Mouse (Mus musculus) ES-E14 (cell line): ENCODE measurements around the gene Gm28048. TPM values are rescaled to one million over a fixed set of nuclear protein-coding genes. Genes with fewer than 3 reads are reported as not detected.

Source experiments
- DNase-seq: peaks from one replicate; pipeline ENCODE4 v3.0.0-alpha.2; 2013; ENCODE audit warnings: low read depth, low spot score
- H3K27ac ChIP-seq: 2 replicates; pipeline ENCODE4 v1.5.1; 2012; ENCODE audit warnings: low read depth, mild to moderate bottlenecking, low read length, moderate library complexity, mixed read lengths; ENCODE audit not compliant: poor library complexity, insufficient read depth, severe bottlenecking
- H3K36me3 ChIP-seq: 2 replicates; pipeline ENCODE4 v1.6.1; 2012; ENCODE audit warnings: mild to moderate bottlenecking, low read length, moderate library complexity, mixed read lengths; ENCODE audit not compliant: control insufficient read depth, poor library complexity, insufficient read depth, severe bottlenecking
- H3K4me1 ChIP-seq, 2 experiments: fragments of 150-350 bp in 1 of 2; sonication (generic) in 1 of 2; 2 replicates each; pipeline ENCODE4 v1.6.1; 2012; ENCODE audit warnings: low read length in 2 of 2, mild to moderate bottlenecking in 1 of 2, mixed read lengths in 1 of 2; ENCODE audit not compliant: control insufficient read depth in 2 of 2, insufficient read depth in 2 of 2, poor library complexity in 1 of 2
- H3K4me3 ChIP-seq, 2 experiments: fragments of 150-350 bp in 1 of 2; sonication (generic) in 1 of 2; 2 replicates each; pipeline ENCODE4 v1.5.1; 2012; ENCODE audit warnings: low read length in 2 of 2, low read depth in 1 of 2, mild to moderate bottlenecking in 1 of 2, mixed read lengths in 1 of 2; ENCODE audit not compliant: insufficient read depth in 1 of 2, poor library complexity in 1 of 2, severe bottlenecking in 1 of 2
- H3K9ac ChIP-seq: 2 replicates; pipeline ENCODE4 v1.6.1; 2012; ENCODE audit warnings: low read depth, mild to moderate bottlenecking, low read length, mixed read lengths; ENCODE audit not compliant: poor library complexity, insufficient read depth, severe bottlenecking
- H3K9me3 ChIP-seq: fragments of 150-350 bp; sonication (generic); 2 replicates; pipeline ENCODE4 v1.6.1; 2012; ENCODE audit warnings: low read depth, mild to moderate bottlenecking, low read length; ENCODE audit not compliant: control insufficient read depth, insufficient read depth
- CHD2 ChIP-seq: IDR thresholded peaks from 2 replicates; pipeline ENCODE4 v1.6.1; 2014; ENCODE audit warnings: mild to moderate bottlenecking, low read depth, low read length, inconsistent platforms
- HCFC1 ChIP-seq: IDR thresholded peaks from 2 replicates; pipeline ENCODE4 v1.6.1; 2012; ENCODE audit warnings: low read length, inconsistent platforms, borderline replicate concordance; ENCODE audit not compliant: insufficient read depth
- MAFK ChIP-seq: IDR thresholded peaks from 2 replicates; pipeline ENCODE4 v1.6.1; 2014; ENCODE audit warnings: mild to moderate bottlenecking, low read depth, low read length, inconsistent platforms; ENCODE audit not compliant: insufficient read depth
- ZC3H11A ChIP-seq: IDR thresholded peaks from 2 replicates; pipeline ENCODE4 v1.6.1; 2012; ENCODE audit warnings: low read depth, mild to moderate bottlenecking, inconsistent platforms, low read length, borderline replicate concordance
- ZNF384 ChIP-seq: IDR thresholded peaks from 2 replicates; pipeline ENCODE4 v1.6.1; 2012; ENCODE audit warnings: low read depth, low read length, inconsistent platforms
- in situ Hi-C, 2 experiments: fragments of 600-800 bp; cut with MboI; formaldehyde crosslinking; loops; one replicate each; pipeline ENCODE4 v1.15.1; 2025; ENCODE audit warnings: low sequenced_read_pairs in 2 of 2, inconsistent platforms in 1 of 2; ENCODE audit not compliant: unreplicated experiment in 2 of 2
- total RNA-seq: library from RNA; depleted of rRNA; stranded (reverse); fragments of 300-350 nt; gene quantifications from 2 replicates; pipeline ENCODE4 v1.2.3, GENCODE M21; 2012

Gene Gm28048
- total RNA-seq, 1 experiment = 16.3 TPM

GRCm38 (mm10) chr11:22886991-22887390, 94.9 kb downstream of the Gm28048 start:
- no peaks in the 10 kb centered on the region for H3K36me3 ChIP-seq
- H3K4me1 ChIP-seq = no peaks in the 10 kb centered on the region
- no peak overlapping the region for H3K4me3 ChIP-seq
- H3K9me3 ChIP-seq = no peaks in the 10 kb centered on the region
- H3K9ac ChIP-seq = no peak overlapping the region
- no peak overlapping the region for H3K27ac ChIP-seq
- in situ Hi-C loops = no loop called here
- DNase-seq = no peak
- TF ChIP-seq HCFC1 (no peak), ZC3H11A (no peak), ZNF384 (no peak), CHD2 (no peak), MAFK (no peak)

GRCm38 (mm10) chr11:22885350-22885749, 96.5 kb downstream of the Gm28048 start:
- no peak for DNase-seq
- H3K36me3 ChIP-seq = no peaks in the 10 kb centered on the region
- H3K27ac ChIP-seq = no peak overlapping the region
- no peak overlapping the region for H3K9ac ChIP-seq
- no peaks in the 10 kb centered on the region for H3K4me1 ChIP-seq
- in situ Hi-C loops = no loop called here
- TF ChIP-seq CHD2 (no peak), ZC3H11A (no peak)
- H3K4me3 ChIP-seq = no peak overlapping the region
- H3K9me3 ChIP-seq = no peaks in the 10 kb centered on the region

GRCm38 (mm10) chr11:22883676-22884075, 98.2 kb downstream of the Gm28048 start:
- no peaks in the 10 kb centered on the region for H3K9me3 ChIP-seq
- no peak for TF ChIP-seq ZNF384
- TF ChIP-seq MAFK = no peak
- TF ChIP-seq ZC3H11A = no peak
- no peak for TF ChIP-seq CHD2
- no peak for TF ChIP-seq HCFC1
- in situ Hi-C loops = no loop called here

GRCm38 (mm10) chr11:22882926-22883325, 99.0 kb downstream of the Gm28048 start:
- Histone ChIP-seq H3K4me3 (no peak overlapping the region), H3K9me3 (no peaks in the 10 kb centered on the region), H3K27ac (no peak overlapping the region), H3K4me1 (no peaks in the 10 kb centered on the region), H3K9ac (no peak overlapping the region), H3K36me3 (no peaks in the 10 kb centered on the region)
- DNase-seq = no peak
- in situ Hi-C loops = no loop called here
- no peak for TF ChIP-seq ZNF384
- no peak for TF ChIP-seq MAFK
- TF ChIP-seq CHD2 = no peak
- TF ChIP-seq HCFC1 = no peak
- TF ChIP-seq ZC3H11A = no peak

More at GRCm38 (mm10) chr11:22883676-22884075, 98.2 kb downstream of the Gm28048 start:
- no peak overlapping the region for H3K9ac ChIP-seq
- no peak overlapping the region for H3K4me3 ChIP-seq
- no peaks in the 10 kb centered on the region for H3K4me1 ChIP-seq
- no peaks in the 10 kb centered on the region for H3K36me3 ChIP-seq
- no peak overlapping the region for H3K27ac ChIP-seq
- DNase-seq = no peak

- Histone ChIP-seq H3K27ac (no peak overlapping the region), H3K4me1 (no peaks in the 10 kb centered on the region), H3K4me3 (no peak overlapping the region), H3K9me3 (no peaks in the 10 kb centered on the region), H3K9ac (no peak overlapping the region), H3K36me3 (no peaks in the 10 kb centered on the region)
- in situ Hi-C loops = no loop called here
- DNase-seq = no peak
- TF ChIP-seq ZNF384 (no peak), CHD2 (no peak), ZC3H11A (no peak), HCFC1 (no peak), MAFK (no peak)
Observed at GRCm38 (mm10) chr11:22880383-22881172, 101.3 kb downstream of the Gm28048 start.
